Mouse (Mus musculus) gastrocnemius, postnatal 10 days (tissue): ENCODE measurements around the gene Fbxo44. TPM values are rescaled to one million over a fixed set of nuclear protein-coding genes. Genes with fewer than 3 reads are reported as not detected.
A peak's percentile ranks its signal among the peaks of the same experiment; 100 is the strongest.

Source experiments
- DNase-seq: peaks from one replicate; pipeline ENCODE4 v3.0.0; 2021; ENCODE audit warnings: mixed read lengths
- total RNA-seq, 2 experiments: library from RNA; stranded (reverse); gene quantifications; 2 replicates each; pipeline ENCODE4 v1.2.3; 2021

Gene Fbxo44
- total RNA-seq, 2 experiments from 2014 or later = 0.75 to 1.6 TPM

- DNase-seq = no peak
Observed at GRCm38 (mm10) chr4:148165551-148165950, 5.3 kb upstream of the Fbxo44 start.

GRCm38 (mm10) chr4:148164461-148164860 is 4.2 kb upstream of the Fbxo44 start:
- DNase-seq = no peak

- DNase-seq = peak; percentile 64
Observed at GRCm38 (mm10) chr4:148164002-148164439, 3.7 kb upstream of the Fbxo44 start.

- DNase-seq = peak; percentile 76
Observed at GRCm38 (mm10) chr4:148159544-148160435, 492 bp downstream of the Fbxo44 start.

GRCm38 (mm10) chr4:148158436-148159348 is 1.6 kb downstream of the Fbxo44 start:
- DNase-seq = no peak

GRCm38 (mm10) chr4:148154982-148155381 is 5.3 kb downstream of the Fbxo44 start:
- no peak for DNase-seq

GRCm38 (mm10) chr4:148154006-148154405 is 6.3 kb downstream of the Fbxo44 start:
- no peak for DNase-seq

- no peak for DNase-seq
Observed at GRCm38 (mm10) chr4:148152547-148152946, 7.7 kb downstream of the Fbxo44 start.

GRCm38 (mm10) chr4:148151267-148152168 is 8.8 kb downstream of the Fbxo44 start, which contains the start of gene Fbxo6:
TSS of gene Fbxo6 (minus strand) at chr4:148152140.
- peak; percentile 82 for DNase-seq

- DNase-seq = no peak
Observed at GRCm38 (mm10) chr4:148150953-148151266, 9.4 kb downstream of the Fbxo44 start.

GRCm38 (mm10) chr4:148150242-148150641 is 10.0 kb downstream of the Fbxo44 start:
- DNase-seq = no peak

- no peak for DNase-seq
Observed at GRCm38 (mm10) chr4:148149540-148149939, 10.7 kb downstream of the Fbxo44 start.

GRCm38 (mm10) chr4:148147714-148148113 is 12.6 kb downstream of the Fbxo44 start:
- no peak for DNase-seq

- no peak for DNase-seq
Observed at GRCm38 (mm10) chr4:148143721-148144120, 16.6 kb downstream of the Fbxo44 start.

GRCm38 (mm10) chr4:148140098-148141011 is 19.9 kb downstream of the Fbxo44 start:
- DNase-seq = peak; percentile 91

GRCm38 (mm10) chr4:148139767-148140097 is 20.6 kb downstream of the Fbxo44 start:
- no peak for DNase-seq

- no peak for DNase-seq
Observed at GRCm38 (mm10) chr4:148137503-148137902, 22.8 kb downstream of the Fbxo44 start.

- no peak for DNase-seq
Observed at GRCm38 (mm10) chr4:148134988-148135387, 25.3 kb downstream of the Fbxo44 start.

- DNase-seq = no peak
Observed at GRCm38 (mm10) chr4:148131497-148132081, 28.7 kb downstream of the Fbxo44 start.
